Mouse (Mus musculus): Measurements from ENCODE around the gene Nr4a2. TPM values are rescaled to one million over a fixed set of nuclear protein-coding genes. Genes with fewer than 3 reads are reported as not detected.

Nr4a2 gene
- 6.4 and 14.1 TPM in 2 replicates for polyA plus RNA-seq (2015; fragmentation: Nextera tagmentation; extraction: Ambion mirVana)

- Histone ChIP-seq H3K4me2 (replicated peaks; ENCODE audit: low read depth) (peak within 1 kb of the TSS; percentile 85), H3K4me1 (replicated peaks; ENCODE audit: control insufficient read depth, insufficient read depth) (no peaks in the 10 kb centered on the region), H3K4me3 (ENCODE audit: low read depth, low read length) (peak within 1 kb of the TSS; percentile 96), H3K9me3 (ENCODE audit: control insufficient read depth, low read length) (no peaks in the 10 kb centered on the region), H3K36me3 (ENCODE audit: control insufficient read depth, insufficient read depth, low read length) (no peaks in the 10 kb centered on the region), H3K27me3 (ENCODE audit: control insufficient read depth, insufficient read depth, low read length) (no peaks in the 10 kb centered on the region), H3K27ac (replicated peaks) (peak within 1 kb of the TSS; percentile 96), H3K9ac (ENCODE audit: low read length) (peak within 1 kb of the TSS; percentile 97)
- peak; percentile 98 for ATAC-seq (ENCODE audit: low FRiP score, low TSS enrichment)
- WGBS = 9% methylated on average over 53 of the region's 69 CpGs
- DNase-seq (ENCODE audit: low spot score) = peak; percentile 91
- no peak for TF ChIP-seq EP300 (optimal IDR thresholded peaks at IDR 0.05)
- peak; percentile 17; the same call in 1 of the 2 replicates for TF ChIP-seq CTCF (IDR thresholded peaks at IDR 0.05; ENCODE audit: low read depth)
Measured at GRCm38 (mm10) chr2:57123991-57124840, at the start of gene Nr4a2. Nr4a2 (minus strand) TSS chr2:57124003.

GRCm38 (mm10) chr2:57165416-57165815 is 41.6 kb upstream of the Nr4a2 start:
- Histone ChIP-seq H3K27ac (replicated peaks) (no peak overlapping the region), H3K36me3 (ENCODE audit: control insufficient read depth, insufficient read depth, low read length) (no peaks in the 10 kb centered on the region), H3K9me3 (ENCODE audit: control insufficient read depth, low read length) (no peaks in the 10 kb centered on the region), H3K4me3 (ENCODE audit: low read depth, low read length) (no peak overlapping the region), H3K27me3 (ENCODE audit: control insufficient read depth, insufficient read depth, low read length) (no peaks in the 10 kb centered on the region), H3K4me1 (replicated peaks; ENCODE audit: control insufficient read depth, insufficient read depth) (no peaks in the 10 kb centered on the region), H3K4me2 (replicated peaks; ENCODE audit: low read depth) (no peak overlapping the region), H3K9ac (ENCODE audit: low read length) (no peak overlapping the region)
- TF ChIP-seq EP300 (optimal IDR thresholded peaks at IDR 0.05) = no peak
- TF ChIP-seq CTCF (IDR thresholded peaks at IDR 0.05; ENCODE audit: low read depth) = no peak
- WGBS = 73% methylated on average over 1 of the region's 1 CpGs
- DNase-seq (ENCODE audit: low spot score) (no peak), ATAC-seq (ENCODE audit: low FRiP score, low TSS enrichment) (no peak)

GRCm38 (mm10) chr2:57156814-57157213 is 33.0 kb upstream of the Nr4a2 start:
- DNase-seq (ENCODE audit: low spot score) (no peak), ATAC-seq (ENCODE audit: low FRiP score, low TSS enrichment) (no peak)
- H3K27me3 ChIP-seq (ENCODE audit: control insufficient read depth, insufficient read depth, low read length) = no peaks in the 10 kb centered on the region
- no peak overlapping the region for H3K4me2 ChIP-seq (replicated peaks; ENCODE audit: low read depth)
- no peak overlapping the region for H3K27ac ChIP-seq (replicated peaks)
- H3K36me3 ChIP-seq (ENCODE audit: control insufficient read depth, insufficient read depth, low read length) = no peaks in the 10 kb centered on the region
- WGBS = 53% methylated on average over 9 of the region's 9 CpGs
- no peak overlapping the region for H3K9ac ChIP-seq (ENCODE audit: low read length)
- TF ChIP-seq CTCF (IDR thresholded peaks at IDR 0.05; ENCODE audit: low read depth) = no peak
- no peak for TF ChIP-seq EP300 (optimal IDR thresholded peaks at IDR 0.05)
- H3K9me3 ChIP-seq (ENCODE audit: control insufficient read depth, low read length) = no peaks in the 10 kb centered on the region
- H3K4me3 ChIP-seq (ENCODE audit: low read depth, low read length) = no peak overlapping the region
- H3K4me1 ChIP-seq (replicated peaks; ENCODE audit: control insufficient read depth, insufficient read depth) = no peaks in the 10 kb centered on the region

GRCm38 (mm10) chr2:57149796-57150195 is 26.0 kb upstream of the Nr4a2 start:
- Histone ChIP-seq H3K4me2 (replicated peaks; ENCODE audit: low read depth) (no peak overlapping the region), H3K4me3 (ENCODE audit: low read depth, low read length) (no peak overlapping the region), H3K27ac (replicated peaks) (no peak overlapping the region), H3K36me3 (ENCODE audit: control insufficient read depth, insufficient read depth, low read length) (no peaks in the 10 kb centered on the region), H3K27me3 (ENCODE audit: control insufficient read depth, insufficient read depth, low read length) (no peaks in the 10 kb centered on the region), H3K9me3 (ENCODE audit: control insufficient read depth, low read length) (no peaks in the 10 kb centered on the region), H3K9ac (ENCODE audit: low read length) (no peak overlapping the region), H3K4me1 (replicated peaks; ENCODE audit: control insufficient read depth, insufficient read depth) (no peaks in the 10 kb centered on the region)
- no peak for ATAC-seq (ENCODE audit: low FRiP score, low TSS enrichment)
- 64% methylated on average over 4 of the region's 4 CpGs for WGBS
- no peak for DNase-seq (ENCODE audit: low spot score)
- no peak for TF ChIP-seq CTCF (IDR thresholded peaks at IDR 0.05; ENCODE audit: low read depth)

GRCm38 (mm10) chr2:57148231-57148630 is 24.4 kb upstream of the Nr4a2 start:
- H3K9ac ChIP-seq (ENCODE audit: low read length) = no peak overlapping the region

More at GRCm38 (mm10) chr2:57148231-57148630, 24.4 kb upstream of the Nr4a2 start:
- 83% methylated on average over 2 of the region's 2 CpGs for WGBS
- no peak overlapping the region for H3K4me2 ChIP-seq (replicated peaks; ENCODE audit: low read depth)
- no peaks in the 10 kb centered on the region for H3K36me3 ChIP-seq (ENCODE audit: control insufficient read depth, insufficient read depth, low read length)
- DNase-seq (ENCODE audit: low spot score) = no peak
- no peaks in the 10 kb centered on the region for H3K9me3 ChIP-seq (ENCODE audit: control insufficient read depth, low read length)
- H3K4me1 ChIP-seq (replicated peaks; ENCODE audit: control insufficient read depth, insufficient read depth) = no peaks in the 10 kb centered on the region
- no peak for ATAC-seq (ENCODE audit: low FRiP score, low TSS enrichment)
- no peaks in the 10 kb centered on the region for H3K27me3 ChIP-seq (ENCODE audit: control insufficient read depth, insufficient read depth, low read length)
- H3K4me3 ChIP-seq (ENCODE audit: low read depth, low read length) = no peak overlapping the region
- TF ChIP-seq CTCF (IDR thresholded peaks at IDR 0.05; ENCODE audit: low read depth) = no peak
- TF ChIP-seq EP300 (optimal IDR thresholded peaks at IDR 0.05) = no peak
- H3K27ac ChIP-seq (replicated peaks) = no peak overlapping the region

All from stomach, postnatal 0 days (tissue).